Mouse (Mus musculus): ENCODE measurements at regions not wholly inside any gene's neighbourhood (a gene's known extent, or its start where the extent isn't known, plus 50 kb on each side); places are given as distances from the start of the nearest gene placed in this dataset.

DNA sequence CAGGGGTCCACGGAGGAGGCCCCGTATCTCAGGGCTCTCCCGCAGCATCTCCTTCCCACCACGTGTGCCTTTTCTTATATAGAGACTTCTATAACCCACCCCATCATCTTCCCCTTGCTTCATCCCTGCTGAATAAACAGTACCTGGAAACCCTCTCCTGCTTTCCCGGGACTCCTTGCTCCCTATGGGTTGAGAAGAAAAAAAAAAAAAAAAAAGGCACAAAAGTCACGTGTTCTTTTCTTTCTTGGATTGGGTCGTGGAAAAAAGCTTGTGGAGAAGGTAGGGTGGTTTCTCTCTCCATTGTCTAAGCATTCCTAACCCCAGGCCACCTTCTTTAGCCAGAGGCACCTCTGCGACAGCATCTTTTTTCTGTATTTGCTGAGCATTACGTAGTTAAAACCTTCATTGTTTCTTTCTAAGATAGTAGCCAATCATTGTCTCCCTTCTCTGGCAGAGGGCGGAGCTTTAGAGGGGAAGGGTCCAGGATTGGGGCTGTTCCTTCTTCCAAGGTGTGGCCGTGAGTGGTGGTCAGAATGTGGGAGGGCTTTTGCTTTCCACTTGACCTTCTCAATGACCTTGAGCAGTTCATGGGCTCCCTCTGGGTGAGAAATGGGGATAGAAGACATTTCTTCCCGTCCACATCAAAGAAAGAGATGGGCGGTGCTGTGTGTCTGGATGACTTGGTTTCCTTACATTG is 78.7 kb upstream of the Mphosph6 start:
- H3K4me3 ChIP-seq (ENCODE audit: low read length) = no peak overlapping the region
- ATAC-seq (ENCODE audit: low FRiP score, low TSS enrichment) = no peak
- 73% methylated on average over 13 of the region's 13 CpGs for WGBS
- H3K36me3 ChIP-seq (ENCODE audit: insufficient read depth, low read length) = no peaks in the 10 kb centered on the region
- H3K9ac ChIP-seq (replicated peaks; ENCODE audit: low read length) = no peak overlapping the region
- no peak overlapping the region for H3K27ac ChIP-seq (ENCODE audit: low read length)
- H3K27me3 ChIP-seq (ENCODE audit: insufficient read depth, low read length) = no peaks in the 10 kb centered on the region
- no peaks in the 10 kb centered on the region for H3K4me1 ChIP-seq (ENCODE audit: insufficient read depth, low read length)
- no peaks in the 10 kb centered on the region for H3K9me3 ChIP-seq (ENCODE audit: low read length)
- H3K4me2 ChIP-seq (replicated peaks; ENCODE audit: low read depth, low read length) = no peak overlapping the region

DNA sequence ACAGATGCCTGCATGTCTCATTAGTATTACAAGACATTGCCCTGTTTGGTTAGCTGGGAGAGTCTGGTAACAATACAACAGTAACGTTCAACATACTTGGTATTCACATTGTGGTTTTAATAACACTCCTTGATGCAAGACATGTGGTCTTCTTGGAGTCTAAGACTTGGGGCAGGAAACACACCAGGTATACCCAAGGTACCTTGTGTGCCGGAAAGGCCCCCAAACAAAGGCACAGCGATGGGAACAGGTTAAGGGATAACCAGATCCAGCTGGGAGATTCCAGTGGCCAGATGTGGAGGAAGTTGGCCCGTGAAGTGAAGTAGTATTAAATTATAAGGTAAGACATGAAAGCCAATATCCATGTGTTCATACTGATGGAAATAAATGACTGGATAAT is 71.9 kb upstream of the Mphosph6 start:
- Histone ChIP-seq H3K4me1 (ENCODE audit: insufficient read depth, low read length) (no peaks in the 10 kb centered on the region), H3K36me3 (ENCODE audit: insufficient read depth, low read length) (no peaks in the 10 kb centered on the region), H3K27ac (ENCODE audit: low read length) (no peak overlapping the region), H3K9ac (replicated peaks; ENCODE audit: low read length) (no peak overlapping the region), H3K4me3 (ENCODE audit: low read length) (no peak overlapping the region), H3K4me2 (replicated peaks; ENCODE audit: low read depth, low read length) (no peak overlapping the region), H3K9me3 (ENCODE audit: low read length) (no peaks in the 10 kb centered on the region), H3K27me3 (ENCODE audit: insufficient read depth, low read length) (no peaks in the 10 kb centered on the region)
- WGBS = 83% methylated on average over 4 of the region's 4 CpGs
- ATAC-seq (ENCODE audit: low FRiP score, low TSS enrichment) = no peak

DNA sequence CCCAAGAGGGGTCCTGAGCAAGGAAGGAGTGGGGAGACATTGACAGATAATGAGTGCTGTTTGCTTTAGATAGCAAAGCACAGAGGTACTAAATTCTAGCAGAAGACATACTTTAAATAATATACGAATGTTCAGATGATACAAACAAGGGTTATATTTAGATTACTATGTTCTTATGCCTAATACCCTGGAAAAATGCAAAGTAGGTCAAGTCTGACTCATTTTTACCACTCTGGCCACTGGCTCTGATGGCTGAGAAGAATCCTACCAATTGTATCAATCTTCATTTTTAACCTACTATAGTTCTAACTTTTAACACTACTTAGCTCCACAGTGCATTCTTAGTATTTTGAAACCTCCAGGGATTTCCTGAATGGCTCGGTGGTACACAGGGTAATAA is 65.4 kb upstream of the Mphosph6 start:
- no peak overlapping the region for H3K9ac ChIP-seq (replicated peaks; ENCODE audit: low read length)
- no peak overlapping the region for H3K4me2 ChIP-seq (replicated peaks; ENCODE audit: low read depth, low read length)
- H3K27ac ChIP-seq (ENCODE audit: low read length) = no peak overlapping the region
- 83% methylated on average over 2 of the region's 2 CpGs for WGBS
- no peaks in the 10 kb centered on the region for H3K36me3 ChIP-seq (ENCODE audit: insufficient read depth, low read length)
- H3K4me1 ChIP-seq (ENCODE audit: insufficient read depth, low read length) = no peaks in the 10 kb centered on the region
- ATAC-seq (ENCODE audit: low FRiP score, low TSS enrichment) = no peak
- no peak overlapping the region for H3K4me3 ChIP-seq (ENCODE audit: low read length)
- no peaks in the 10 kb centered on the region for H3K27me3 ChIP-seq (ENCODE audit: insufficient read depth, low read length)
- no peaks in the 10 kb centered on the region for H3K9me3 ChIP-seq (ENCODE audit: low read length)

DNA sequence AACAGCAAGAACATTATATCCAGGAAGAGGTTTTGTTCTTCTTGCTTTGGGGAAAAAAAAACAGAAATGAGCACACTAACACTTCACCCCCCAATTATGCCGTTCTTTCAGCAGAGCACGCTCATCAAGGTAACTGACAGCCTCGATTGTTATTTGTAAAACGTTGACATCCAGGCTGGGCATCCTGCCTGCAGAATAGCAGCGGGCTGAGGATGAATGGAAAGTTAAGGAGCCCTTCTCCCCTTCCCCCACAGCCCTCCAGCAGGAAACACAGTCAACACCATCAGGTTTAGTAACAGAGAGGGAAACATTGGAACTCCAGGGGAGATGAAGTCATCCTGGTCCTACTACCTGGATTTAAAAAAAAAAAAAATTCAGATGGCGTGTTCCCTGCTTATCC is 63.3 kb upstream of the Mphosph6 start:
- no peak for ATAC-seq (ENCODE audit: low FRiP score, low TSS enrichment)
- Histone ChIP-seq H3K4me1 (ENCODE audit: insufficient read depth, low read length) (peaks cover 2% of the 10 kb centered on the region; the same call in 1 of the 2 replicates), H3K4me3 (ENCODE audit: low read length) (no peak overlapping the region), H3K27ac (ENCODE audit: low read length) (no peak overlapping the region), H3K9me3 (ENCODE audit: low read length) (no peaks in the 10 kb centered on the region), H3K4me2 (replicated peaks; ENCODE audit: low read depth, low read length) (no peak overlapping the region), H3K27me3 (ENCODE audit: insufficient read depth, low read length) (no peaks in the 10 kb centered on the region), H3K36me3 (ENCODE audit: insufficient read depth, low read length) (no peaks in the 10 kb centered on the region), H3K9ac (replicated peaks; ENCODE audit: low read length) (no peak overlapping the region)
- WGBS = 40% methylated on average over 6 of the region's 6 CpGs

DNA sequence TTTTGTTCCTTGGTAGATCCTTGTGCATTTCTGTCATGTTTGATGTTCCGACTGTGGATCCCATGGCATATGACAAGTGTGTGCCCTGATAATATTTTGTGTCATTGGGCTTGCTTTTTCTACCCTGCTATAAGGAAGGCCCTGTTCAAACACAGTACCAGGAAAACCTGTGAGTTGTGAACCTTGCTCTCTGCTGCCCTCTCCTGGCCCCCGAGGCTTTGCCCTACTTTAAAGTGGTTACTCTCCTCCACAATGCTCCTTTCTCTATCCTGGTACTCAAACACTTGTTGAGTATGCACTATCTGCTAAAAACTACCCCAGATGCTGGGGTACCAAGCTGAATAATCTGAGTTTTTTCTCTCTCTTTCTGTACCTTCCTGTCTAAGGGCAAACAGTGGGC is 62.1 kb upstream of the Mphosph6 start:
- Histone ChIP-seq H3K4me3 (ENCODE audit: low read length) (no peak overlapping the region), H3K4me1 (ENCODE audit: insufficient read depth, low read length) (peaks cover 7% of the 10 kb centered on the region; the same call in 1 of the 2 replicates), H3K36me3 (ENCODE audit: insufficient read depth, low read length) (no peaks in the 10 kb centered on the region), H3K4me2 (replicated peaks; ENCODE audit: low read depth, low read length) (no peak overlapping the region), H3K27ac (ENCODE audit: low read length) (no peak overlapping the region), H3K27me3 (ENCODE audit: insufficient read depth, low read length) (no peaks in the 10 kb centered on the region), H3K9ac (replicated peaks; ENCODE audit: low read length) (no peak overlapping the region), H3K9me3 (ENCODE audit: low read length) (no peaks in the 10 kb centered on the region)
- 39% methylated on average over 2 of the region's 2 CpGs for WGBS
- peak; percentile 82 for ATAC-seq (ENCODE audit: low FRiP score, low TSS enrichment)

DNA sequence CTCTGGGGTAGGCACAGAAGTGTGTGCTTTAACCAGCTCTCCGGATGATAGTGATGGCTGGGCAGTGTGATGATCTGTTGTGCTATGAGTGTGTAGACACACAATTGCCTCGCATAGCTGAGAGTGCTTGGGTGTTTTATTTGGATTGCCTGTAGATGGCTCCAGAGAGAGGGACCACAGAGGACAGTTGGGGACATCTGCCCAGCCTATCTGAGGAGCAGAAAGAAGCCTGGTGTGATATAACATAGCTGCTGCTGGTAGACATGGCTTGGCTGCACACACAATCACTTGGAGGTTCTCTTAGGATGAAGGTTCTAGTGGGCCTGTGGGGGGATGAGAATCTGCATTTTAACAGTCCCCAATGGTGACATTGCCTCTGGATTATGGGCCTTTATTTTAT is 60.6 kb upstream of the Mphosph6 start:
- no peak for ATAC-seq (ENCODE audit: low FRiP score, low TSS enrichment)
- Histone ChIP-seq H3K27ac (ENCODE audit: low read length) (no peak overlapping the region), H3K27me3 (ENCODE audit: insufficient read depth, low read length) (no peaks in the 10 kb centered on the region), H3K4me2 (replicated peaks; ENCODE audit: low read depth, low read length) (no peak overlapping the region), H3K4me1 (ENCODE audit: insufficient read depth, low read length) (peaks cover 7% of the 10 kb centered on the region; the same call in 1 of the 2 replicates), H3K9ac (replicated peaks; ENCODE audit: low read length) (no peak overlapping the region), H3K4me3 (ENCODE audit: low read length) (no peak overlapping the region), H3K36me3 (ENCODE audit: insufficient read depth, low read length) (no peaks in the 10 kb centered on the region), H3K9me3 (ENCODE audit: low read length) (no peaks in the 10 kb centered on the region)
- 68% methylated on average over 2 of the region's 2 CpGs for WGBS

DNA sequence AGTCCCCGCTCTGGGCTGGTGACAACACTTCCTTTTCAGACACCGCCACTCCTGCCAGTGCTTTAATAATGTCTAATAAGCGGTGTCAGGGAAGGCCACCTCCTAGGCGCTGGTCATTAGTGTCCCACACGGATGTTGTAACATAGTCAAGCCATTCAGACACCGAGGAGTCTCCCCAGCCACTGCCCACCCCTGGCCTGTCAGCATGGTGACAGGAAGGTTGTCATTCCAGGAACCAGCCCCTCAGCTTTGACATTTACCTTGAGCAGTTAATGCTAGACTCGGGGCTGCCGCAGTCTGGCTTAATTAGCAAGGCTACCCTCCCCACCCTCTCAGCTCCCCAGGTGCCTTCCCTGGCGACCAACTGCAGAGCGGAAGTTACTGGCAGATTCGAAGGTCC is 58.0 kb upstream of the Mphosph6 start:
- H3K9ac ChIP-seq (replicated peaks; ENCODE audit: low read length) = peak overlapping the region; percentile 36; the same call in 1 of the 2 replicates
- WGBS = 5% methylated on average over 11 of the region's 11 CpGs
- H3K4me2 ChIP-seq (replicated peaks; ENCODE audit: low read depth, low read length) = peak overlapping the region; percentile 48
- no peaks in the 10 kb centered on the region for H3K36me3 ChIP-seq (ENCODE audit: insufficient read depth, low read length)
- H3K9me3 ChIP-seq (ENCODE audit: low read length) = no peaks in the 10 kb centered on the region
- peak overlapping the region; percentile 10; the same call in 1 of the 2 replicates for H3K4me3 ChIP-seq (ENCODE audit: low read length)
- H3K4me1 ChIP-seq (ENCODE audit: insufficient read depth, low read length) = peaks cover 7% of the 10 kb centered on the region; the same call in 1 of the 2 replicates
- H3K27me3 ChIP-seq (ENCODE audit: insufficient read depth, low read length) = no peaks in the 10 kb centered on the region
- peak; percentile 61 for ATAC-seq (ENCODE audit: low FRiP score, low TSS enrichment)
- H3K27ac ChIP-seq (ENCODE audit: low read length) = no peak overlapping the region

DNA sequence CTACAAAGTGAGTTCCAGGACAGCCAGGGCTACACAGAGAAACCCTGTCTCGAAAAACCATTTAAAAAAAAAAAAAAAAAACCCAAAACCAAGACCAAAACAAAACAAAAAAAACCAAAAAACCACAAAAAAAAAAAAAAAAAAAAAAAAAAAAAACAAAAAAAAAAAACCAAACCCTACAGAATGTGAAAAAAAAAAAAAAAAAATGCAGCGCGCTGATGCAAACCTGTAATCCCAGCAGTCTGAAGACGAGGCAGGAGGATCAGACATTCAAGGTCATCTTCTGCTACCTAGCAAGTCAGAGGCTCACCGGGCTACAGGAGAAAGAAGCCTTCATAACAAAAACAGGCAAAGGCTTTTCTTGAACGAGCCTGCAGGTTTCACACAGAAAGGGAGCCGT is 57.4 kb upstream of the Mphosph6 start:
- no peak for ATAC-seq (ENCODE audit: low FRiP score, low TSS enrichment)
- H3K9me3 ChIP-seq (ENCODE audit: low read length) = no peaks in the 10 kb centered on the region
- H3K36me3 ChIP-seq (ENCODE audit: insufficient read depth, low read length) = no peaks in the 10 kb centered on the region
- no peak overlapping the region for H3K4me3 ChIP-seq (ENCODE audit: low read length)
- peaks cover 7% of the 10 kb centered on the region; the same call in 1 of the 2 replicates for H3K4me1 ChIP-seq (ENCODE audit: insufficient read depth, low read length)
- no peak overlapping the region for H3K4me2 ChIP-seq (replicated peaks; ENCODE audit: low read depth, low read length)
- H3K9ac ChIP-seq (replicated peaks; ENCODE audit: low read length) = no peak overlapping the region
- WGBS = 56% methylated on average over 6 of the region's 7 CpGs
- H3K27ac ChIP-seq (ENCODE audit: low read length) = no peak overlapping the region
- H3K27me3 ChIP-seq (ENCODE audit: insufficient read depth, low read length) = no peaks in the 10 kb centered on the region

DNA sequence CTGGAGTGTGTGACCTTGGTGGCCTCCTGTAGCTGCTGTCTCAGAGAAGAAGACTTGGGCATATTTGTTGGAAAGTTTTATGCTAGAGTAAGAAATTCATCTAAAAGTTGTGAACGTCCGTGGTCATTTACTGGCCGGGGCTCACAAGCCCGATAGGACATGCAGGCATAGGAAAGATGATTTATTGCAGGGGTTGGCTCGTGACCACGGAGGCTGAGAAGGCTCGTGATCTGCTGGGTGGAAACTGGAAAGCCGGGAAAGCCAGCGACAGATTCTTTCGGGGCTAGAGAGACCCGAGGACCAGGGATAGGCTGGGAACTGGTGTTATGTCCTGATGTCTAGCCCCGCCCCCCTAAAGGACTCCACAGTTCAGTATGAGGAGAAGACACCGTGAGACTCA is 54.4 kb upstream of the Mphosph6 start:
- Histone ChIP-seq H3K27ac (ENCODE audit: low read length) (no peak overlapping the region), H3K36me3 (ENCODE audit: insufficient read depth, low read length) (no peaks in the 10 kb centered on the region), H3K4me2 (replicated peaks; ENCODE audit: low read depth, low read length) (no peak overlapping the region), H3K9ac (replicated peaks; ENCODE audit: low read length) (no peak overlapping the region), H3K4me1 (ENCODE audit: insufficient read depth, low read length) (peaks cover 7% of the 10 kb centered on the region; the same call in 1 of the 2 replicates), H3K4me3 (ENCODE audit: low read length) (no peak overlapping the region), H3K27me3 (ENCODE audit: insufficient read depth, low read length) (no peaks in the 10 kb centered on the region), H3K9me3 (ENCODE audit: low read length) (no peaks in the 10 kb centered on the region)
- 54% methylated on average over 13 of the region's 13 CpGs for WGBS
- ATAC-seq (ENCODE audit: low FRiP score, low TSS enrichment) = no peak

DNA sequence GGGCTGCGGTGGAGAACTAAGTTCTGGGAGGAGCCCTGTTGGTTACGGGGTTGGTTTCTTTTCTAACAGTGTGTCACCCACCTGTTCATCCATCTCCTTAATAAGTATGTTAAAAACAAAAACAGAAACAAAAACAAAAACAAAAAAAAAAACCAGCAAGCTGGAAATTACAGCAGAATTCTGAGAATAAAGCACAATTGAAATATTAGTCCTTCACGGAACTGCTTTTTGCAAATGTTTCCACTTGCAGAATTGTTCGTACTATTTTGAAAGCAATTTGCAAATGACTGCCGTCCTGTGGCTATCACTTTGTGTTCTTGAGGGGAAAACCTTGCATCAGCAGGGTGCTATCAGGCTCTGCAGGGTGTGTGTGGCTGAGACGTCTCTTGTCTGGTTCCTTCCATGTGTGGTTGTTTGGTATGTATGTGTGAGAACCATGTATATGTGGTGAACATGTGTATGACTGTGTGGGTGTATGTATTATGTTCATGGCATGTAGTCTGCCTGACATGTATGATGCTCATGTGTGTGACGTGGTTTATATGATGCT is 53.3 kb upstream of the Mphosph6 start:
- H3K36me3 ChIP-seq (ENCODE audit: insufficient read depth, low read length) = no peaks in the 10 kb centered on the region
- no peak overlapping the region for H3K4me3 ChIP-seq (ENCODE audit: low read length)
- 87% methylated on average over 7 of the region's 7 CpGs for WGBS
- no peak overlapping the region for H3K9ac ChIP-seq (replicated peaks; ENCODE audit: low read length)
- H3K27me3 ChIP-seq (ENCODE audit: insufficient read depth, low read length) = no peaks in the 10 kb centered on the region
- no peaks in the 10 kb centered on the region for H3K9me3 ChIP-seq (ENCODE audit: low read length)
- H3K4me1 ChIP-seq (ENCODE audit: insufficient read depth, low read length) = peaks cover 5% of the 10 kb centered on the region; the same call in 1 of the 2 replicates
- no peak for ATAC-seq (ENCODE audit: low FRiP score, low TSS enrichment)
- H3K4me2 ChIP-seq (replicated peaks; ENCODE audit: low read depth, low read length) = no peak overlapping the region
- H3K27ac ChIP-seq (ENCODE audit: low read length) = no peak overlapping the region
